Mouse (Mus musculus): ENCODE results near the gene Gm10718. TPM values are rescaled to one million over a fixed set of nuclear protein-coding genes. Genes with fewer than 3 reads are reported as not detected.
"Not testable (repeated sequence)": the region's sequence is repeated elsewhere in the genome, so short reads cannot be mapped to it uniquely, and the experiment has no call there.

Gm10718 gene
- polyA plus RNA-seq (2014; fragmentation: Nextera tagmentation; extraction: Ambion mirVana): 1.4 TPM in 1 of 2 replicates, not detected in the other

- not testable (repeated sequence) for H3K36me3 ChIP-seq (ENCODE audit: control insufficient read depth, insufficient read depth, low read length); H3K4me3 ChIP-seq (ENCODE audit: low read depth, low read length); H3K9me3 ChIP-seq (ENCODE audit: control insufficient read depth, low read length); H3K4me1 ChIP-seq (ENCODE audit: control insufficient read depth, insufficient read depth, low read length); H3K4me2 ChIP-seq (ENCODE audit: low read depth, low read length); H3K27me3 ChIP-seq (ENCODE audit: control insufficient read depth, insufficient read depth, low read length); H3K9ac ChIP-seq (replicated peaks; ENCODE audit: low read depth, low read length); ATAC-seq (ENCODE audit: low read depth); H3K27ac ChIP-seq (ENCODE audit: low read depth, low read length)
- WGBS: 70% methylated on average over 9 of the region's 13 CpGs
Observed at GRCm38 (mm10) chr9:3023312-3023984, at the start of gene Gm10718. TSS of gene Gm10718 (plus strand) at chr9:3023547.

DNA sequence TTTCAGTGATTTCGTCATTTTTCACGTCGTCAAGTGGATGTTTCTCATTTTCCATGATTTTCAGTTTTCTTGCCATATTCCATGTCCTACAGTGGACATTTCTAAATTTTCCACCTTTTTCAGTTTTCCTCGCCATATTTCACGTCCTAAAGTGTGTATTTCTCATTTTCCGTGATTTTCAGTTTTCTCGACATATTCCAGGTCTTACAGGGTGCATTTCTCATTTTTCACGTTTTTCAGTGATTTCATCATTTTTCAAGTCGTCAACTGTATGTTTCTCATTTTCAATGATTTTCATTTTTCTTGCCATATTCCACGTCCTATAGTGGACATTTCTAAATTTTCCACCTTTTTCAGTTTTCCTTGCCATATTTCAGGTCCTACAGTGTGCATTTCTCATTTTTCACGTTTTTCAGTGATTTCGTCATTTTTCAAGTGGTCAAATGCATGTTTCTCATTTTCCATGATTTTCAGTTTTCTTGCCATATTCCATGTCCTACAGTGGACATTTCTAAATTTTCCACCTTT, 22.8 kb upstream of the Gm10718 start, which contains the start of gene Gm10722:
Gene Gm10722, plus strand, starts transcription at position 478 of the 528 bp plus-strand sequence.
- ATAC-seq (ENCODE audit: low read depth); H3K9me3 ChIP-seq (ENCODE audit: control insufficient read depth, low read length); H3K4me1 ChIP-seq (ENCODE audit: control insufficient read depth, insufficient read depth, low read length); H3K4me3 ChIP-seq (ENCODE audit: low read depth, low read length); H3K4me2 ChIP-seq (ENCODE audit: low read depth, low read length); H3K9ac ChIP-seq (replicated peaks; ENCODE audit: low read depth, low read length); H3K36me3 ChIP-seq (ENCODE audit: control insufficient read depth, insufficient read depth, low read length); H3K27me3 ChIP-seq (ENCODE audit: control insufficient read depth, insufficient read depth, low read length); H3K27ac ChIP-seq (ENCODE audit: low read depth, low read length): not testable (repeated sequence)
- 69% methylated on average over 12 of the region's 12 CpGs for whole genome bisulfite sequencing

DNA sequence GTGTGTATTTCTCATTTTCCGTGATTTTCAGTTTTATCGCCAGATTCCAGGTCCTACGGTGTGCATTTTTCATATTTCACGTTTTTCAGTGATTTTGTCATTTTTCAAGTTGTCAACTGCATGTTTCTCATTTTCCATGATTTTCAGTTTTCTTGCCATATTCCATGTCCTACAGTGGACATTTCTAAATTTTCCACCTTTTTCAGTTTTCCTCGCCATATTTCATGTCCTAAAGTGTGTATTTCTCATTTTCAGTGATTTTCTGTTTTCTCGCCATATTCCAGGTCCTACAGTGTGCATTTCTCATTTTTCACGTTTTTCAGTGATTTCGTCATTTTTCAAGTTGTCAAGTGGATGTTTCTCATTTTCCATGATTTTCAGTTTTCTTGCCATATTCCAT, 22.3 kb upstream of the Gm10718 start:
- not testable (repeated sequence) for H3K27ac ChIP-seq (ENCODE audit: low read depth, low read length); H3K4me3 ChIP-seq (ENCODE audit: low read depth, low read length); H3K4me1 ChIP-seq (ENCODE audit: control insufficient read depth, insufficient read depth, low read length); H3K9me3 ChIP-seq (ENCODE audit: control insufficient read depth, low read length); H3K4me2 ChIP-seq (ENCODE audit: low read depth, low read length); ATAC-seq (ENCODE audit: low read depth); H3K36me3 ChIP-seq (ENCODE audit: control insufficient read depth, insufficient read depth, low read length); H3K27me3 ChIP-seq (ENCODE audit: control insufficient read depth, insufficient read depth, low read length); H3K9ac ChIP-seq (replicated peaks; ENCODE audit: low read depth, low read length)
- 66% methylated on average over 8 of the region's 8 CpGs for WGBS

GRCm38 (mm10) chr9:3001948-3002659, 21.2 kb upstream of the Gm10718 start:
- not testable (repeated sequence) for H3K4me1 ChIP-seq (ENCODE audit: control insufficient read depth, insufficient read depth, low read length)

GRCm38 (mm10) chr9:3002794-3003396, 20.5 kb upstream of the Gm10718 start, which contains the start of gene Gm11168:
TSS of gene Gm11168 (plus strand) at chr9:3003346.
- ATAC-seq (ENCODE audit: low read depth): not testable (repeated sequence)

More at GRCm38 (mm10) chr9:3001948-3002659, 21.2 kb upstream of the Gm10718 start:
- not testable (repeated sequence) for H3K9ac ChIP-seq (replicated peaks; ENCODE audit: low read depth, low read length); H3K9me3 ChIP-seq (ENCODE audit: control insufficient read depth, low read length); H3K36me3 ChIP-seq (ENCODE audit: control insufficient read depth, insufficient read depth, low read length); H3K4me2 ChIP-seq (ENCODE audit: low read depth, low read length); H3K27me3 ChIP-seq (ENCODE audit: control insufficient read depth, insufficient read depth, low read length); H3K4me3 ChIP-seq (ENCODE audit: low read depth, low read length); H3K27ac ChIP-seq (ENCODE audit: low read depth, low read length)
- peak; percentile 90 for ATAC-seq (ENCODE audit: low read depth)
- 62% methylated on average over 8 of the region's 11 CpGs for WGBS

DNA sequence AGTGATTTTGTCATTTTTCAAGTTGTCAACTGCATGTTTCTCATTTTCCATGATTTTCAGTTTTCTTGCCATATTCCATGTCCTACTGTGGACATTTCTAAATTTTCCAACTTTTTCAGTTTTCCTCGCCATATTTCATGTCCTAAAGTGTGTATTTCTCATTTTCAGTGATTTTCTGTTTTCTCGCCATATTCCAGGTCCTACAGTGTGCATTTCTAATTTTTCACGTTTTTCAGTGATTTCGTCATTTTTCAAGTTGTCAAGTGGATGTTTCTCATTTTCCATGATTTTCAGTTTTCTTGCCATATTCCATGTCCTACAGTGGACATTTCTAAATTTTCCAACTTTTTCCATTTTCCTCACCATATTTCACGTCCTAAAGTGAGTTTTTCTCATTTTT, 17.2 kb upstream of the Gm10718 start:
- not testable (repeated sequence) for H3K4me2 ChIP-seq (ENCODE audit: low read depth, low read length); H3K4me3 ChIP-seq (ENCODE audit: low read depth, low read length); H3K27ac ChIP-seq (ENCODE audit: low read depth, low read length); H3K9ac ChIP-seq (replicated peaks; ENCODE audit: low read depth, low read length); ATAC-seq (ENCODE audit: low read depth); H3K4me1 ChIP-seq (ENCODE audit: control insufficient read depth, insufficient read depth, low read length); H3K9me3 ChIP-seq (ENCODE audit: control insufficient read depth, low read length); H3K36me3 ChIP-seq (ENCODE audit: control insufficient read depth, insufficient read depth, low read length); H3K27me3 ChIP-seq (ENCODE audit: control insufficient read depth, insufficient read depth, low read length)
- WGBS: 83% methylated on average over 1 of the region's 5 CpGs

More at GRCm38 (mm10) chr9:3002794-3003396, 20.5 kb upstream of the Gm10718 start, which contains the start of gene Gm11168:
- H3K9me3 ChIP-seq (ENCODE audit: control insufficient read depth, low read length); H3K4me1 ChIP-seq (ENCODE audit: control insufficient read depth, insufficient read depth, low read length); H3K27ac ChIP-seq (ENCODE audit: low read depth, low read length); H3K9ac ChIP-seq (replicated peaks; ENCODE audit: low read depth, low read length); H3K27me3 ChIP-seq (ENCODE audit: control insufficient read depth, insufficient read depth, low read length); H3K36me3 ChIP-seq (ENCODE audit: control insufficient read depth, insufficient read depth, low read length); H3K4me2 ChIP-seq (ENCODE audit: low read depth, low read length); H3K4me3 ChIP-seq (ENCODE audit: low read depth, low read length): not testable (repeated sequence)
- WGBS: 74% methylated on average over 6 of the region's 14 CpGs

DNA sequence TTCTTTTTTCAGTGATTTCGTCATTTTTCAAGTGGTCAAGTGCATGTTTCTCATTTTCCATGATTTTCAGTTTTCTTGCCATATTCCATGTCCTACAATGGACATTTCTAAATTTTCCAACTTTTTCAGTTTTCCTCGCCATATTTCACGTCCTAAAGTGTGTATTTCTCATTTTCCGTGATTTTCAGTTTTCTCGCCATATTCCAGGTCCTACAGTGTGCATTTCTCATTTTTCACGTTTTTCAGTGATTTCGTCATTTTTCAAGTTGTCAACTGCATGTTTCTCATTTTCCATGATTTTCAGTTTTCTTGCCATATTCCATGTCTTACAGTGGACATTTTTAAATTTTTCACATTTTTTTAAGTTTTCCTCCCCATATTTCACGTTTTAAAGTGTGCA, 16.7 kb upstream of the Gm10718 start:
- 66% methylated on average over 7 of the region's 8 CpGs for WGBS
- H3K27me3 ChIP-seq (ENCODE audit: control insufficient read depth, insufficient read depth, low read length): not testable (repeated sequence)

DNA sequence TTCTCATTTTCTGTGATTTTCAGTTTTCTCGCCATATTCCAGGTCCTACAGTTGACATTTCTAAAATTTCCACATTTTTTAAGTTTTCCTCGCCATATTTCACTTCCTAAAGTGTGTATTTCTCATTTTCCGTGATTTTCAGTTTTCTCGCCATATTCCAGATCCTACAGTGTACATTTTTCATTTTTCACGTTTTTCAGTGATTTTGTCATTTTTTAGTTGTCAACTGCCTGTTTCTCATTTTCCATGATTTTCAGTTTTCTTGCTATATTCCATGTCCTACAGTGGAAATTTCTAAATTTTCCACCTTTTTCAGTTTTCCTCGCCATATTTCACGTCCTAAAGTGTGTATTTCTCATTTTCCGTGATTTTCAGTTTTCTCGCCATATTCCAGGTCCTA, 16.1 kb upstream of the Gm10718 start:
- not testable (repeated sequence) for H3K27ac ChIP-seq (ENCODE audit: low read depth, low read length); H3K4me2 ChIP-seq (ENCODE audit: low read depth, low read length); H3K4me3 ChIP-seq (ENCODE audit: low read depth, low read length); H3K9me3 ChIP-seq (ENCODE audit: control insufficient read depth, low read length); H3K4me1 ChIP-seq (ENCODE audit: control insufficient read depth, insufficient read depth, low read length); H3K36me3 ChIP-seq (ENCODE audit: control insufficient read depth, insufficient read depth, low read length); H3K9ac ChIP-seq (replicated peaks; ENCODE audit: low read depth, low read length); H3K27me3 ChIP-seq (ENCODE audit: control insufficient read depth, insufficient read depth, low read length)
- 73% methylated on average over 6 of the region's 9 CpGs for WGBS
- 0 out of 2 replicates have a peak, but pooled peaks have one; percentile 25 for ATAC-seq (ENCODE audit: low read depth)

More for the DNA sequence above, 16.7 kb upstream of the Gm10718 start:
- H3K4me1 ChIP-seq (ENCODE audit: control insufficient read depth, insufficient read depth, low read length); H3K27ac ChIP-seq (ENCODE audit: low read depth, low read length); H3K9me3 ChIP-seq (ENCODE audit: control insufficient read depth, low read length); H3K9ac ChIP-seq (replicated peaks; ENCODE audit: low read depth, low read length); H3K36me3 ChIP-seq (ENCODE audit: control insufficient read depth, insufficient read depth, low read length); H3K4me2 ChIP-seq (ENCODE audit: low read depth, low read length); H3K4me3 ChIP-seq (ENCODE audit: low read depth, low read length): not testable (repeated sequence)
- ATAC-seq (ENCODE audit: low read depth): peak; percentile 71

- H3K27ac ChIP-seq (ENCODE audit: low read depth, low read length); H3K9ac ChIP-seq (replicated peaks; ENCODE audit: low read depth, low read length); H3K4me1 ChIP-seq (ENCODE audit: control insufficient read depth, insufficient read depth, low read length); H3K4me2 ChIP-seq (ENCODE audit: low read depth, low read length); H3K36me3 ChIP-seq (ENCODE audit: control insufficient read depth, insufficient read depth, low read length); H3K27me3 ChIP-seq (ENCODE audit: control insufficient read depth, insufficient read depth, low read length); H3K9me3 ChIP-seq (ENCODE audit: control insufficient read depth, low read length); H3K4me3 ChIP-seq (ENCODE audit: low read depth, low read length): not testable (repeated sequence)
- WGBS: no CpG with 5 or more reads among the region's 5 CpGs
- peak; percentile 59 for ATAC-seq (ENCODE audit: low read depth)
Observed at GRCm38 (mm10) chr9:3009331-3009730, 14.0 kb upstream of the Gm10718 start.
